Mouse (Mus musculus) cerebellum, adult 2 months (tissue): ENCODE data around the gene Adgrl3.

Experiments
- CTCF ChIP-seq: fragments of 200-500 bp; IDR thresholded peaks from 2 replicates; pipeline ENCODE4 v1.5.1; 2011; ENCODE audit warnings: low read depth, mild to moderate bottlenecking, control low read depth, low read length, moderate library complexity, borderline replicate concordance; ENCODE audit not compliant: insufficient read depth
- POLR2A ChIP-seq: fragments of 200-500 bp; IDR thresholded peaks from 2 replicates; pipeline ENCODE4 v1.6.1; 2011; ENCODE audit warnings: low read length, control low read depth, borderline replicate concordance; ENCODE audit not compliant: insufficient read depth

DNA sequence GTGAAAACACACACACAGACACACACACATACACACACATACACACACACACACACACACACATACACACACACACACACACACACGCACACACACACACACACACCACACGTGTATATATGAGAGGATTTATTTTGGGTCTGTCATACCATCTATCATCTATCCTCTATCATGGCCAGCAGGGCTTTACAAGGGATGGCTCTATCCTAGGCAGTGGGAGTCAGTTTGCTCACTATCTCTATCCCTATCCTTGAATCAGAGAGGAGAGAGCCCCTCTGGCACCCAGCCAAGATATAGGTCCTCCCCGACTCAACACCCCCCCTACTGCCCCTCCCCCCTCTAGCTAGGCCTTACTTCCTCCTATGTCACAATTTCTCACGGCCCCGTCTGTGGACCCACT, 625.6 kb downstream of the Adgrl3 start:
- TF ChIP-seq CTCF: no peak
- TF ChIP-seq POLR2A: no peak
